Mouse (Mus musculus): ENCODE results near the gene Kmt2b.

Kmt2b gene

GRCm38 (mm10) chr7:30600651-30601050 is 12.1 kb upstream of the Kmt2b start:
- no peak for DNase-seq (ENCODE audit: low read depth)

- peak; percentile 37 for DNase-seq (ENCODE audit: low read depth)
These were observed 11.4 kb upstream of the Kmt2b start for GRCm38 (mm10) chr7:30599933-30600353.

- no peak for DNase-seq (ENCODE audit: low read depth)
These were observed 10.3 kb upstream of the Kmt2b start, which contains the start of gene Zbtb32 for GRCm38 (mm10) chr7:30598786-30599185. Gene Zbtb32, minus strand, starts transcription at chr7:30598909.

GRCm38 (mm10) chr7:30596811-30597210 is 8.3 kb upstream of the Kmt2b start:
- no peak for DNase-seq (ENCODE audit: low read depth)

- DNase-seq (ENCODE audit: low read depth) = no peak
These were observed 7.6 kb upstream of the Kmt2b start for GRCm38 (mm10) chr7:30596093-30596492.

- DNase-seq (ENCODE audit: low read depth) = no peak
These were observed 6.0 kb upstream of the Kmt2b start for GRCm38 (mm10) chr7:30594510-30595024.

- DNase-seq (ENCODE audit: low read depth) = no peak
These were observed 5.3 kb upstream of the Kmt2b start for GRCm38 (mm10) chr7:30593579-30594509.

- no peak for DNase-seq (ENCODE audit: low read depth)
These were observed 4.4 kb upstream of the Kmt2b start for GRCm38 (mm10) chr7:30592772-30593423.

GRCm38 (mm10) chr7:30591605-30591951 is 3.1 kb upstream of the Kmt2b start:
- DNase-seq (ENCODE audit: low read depth) = no peak

GRCm38 (mm10) chr7:30590927-30591604 is 2.5 kb upstream of the Kmt2b start:
- DNase-seq (ENCODE audit: low read depth) = no peak

- peak; percentile 88 for DNase-seq (ENCODE audit: low read depth)
These were observed 1.1 kb upstream of the Kmt2b start for GRCm38 (mm10) chr7:30589435-30590301.

- peak; percentile 43 for DNase-seq (ENCODE audit: low read depth)
These were observed 471 bp downstream of the Kmt2b start for GRCm38 (mm10) chr7:30587842-30588667.

GRCm38 (mm10) chr7:30586455-30587020 is 2.0 kb downstream of the Kmt2b start:
- no peak for DNase-seq (ENCODE audit: low read depth)

GRCm38 (mm10) chr7:30585170-30585569 is 3.4 kb downstream of the Kmt2b start:
- DNase-seq (ENCODE audit: low read depth) = no peak

- no peak for DNase-seq (ENCODE audit: low read depth)
These were observed 4.2 kb downstream of the Kmt2b start for GRCm38 (mm10) chr7:30584339-30584738.

GRCm38 (mm10) chr7:30581547-30581946 is 7.0 kb downstream of the Kmt2b start:
- DNase-seq (ENCODE audit: low read depth) = no peak

- DNase-seq (ENCODE audit: low read depth) = no peak
These were observed 8.6 kb downstream of the Kmt2b start for GRCm38 (mm10) chr7:30579950-30580349.

GRCm38 (mm10) chr7:30572969-30573368 is 15.6 kb downstream of the Kmt2b start:
- no peak for DNase-seq (ENCODE audit: low read depth)

GRCm38 (mm10) chr7:30572389-30572788 is 16.1 kb downstream of the Kmt2b start:
- DNase-seq (ENCODE audit: low read depth) = no peak

- no peak for DNase-seq (ENCODE audit: low read depth)
These were observed 21.0 kb downstream of the Kmt2b start for GRCm38 (mm10) chr7:30567555-30567954.
